Mouse (Mus musculus) urinary bladder, postnatal 14 days (tissue): ENCODE results near the gene M6pr.
"Not testable (repeated sequence)": the region's sequence is repeated elsewhere in the genome, so short reads cannot be mapped to it uniquely, and the experiment has no call there.

Experiments used
- DNase-seq: peaks from one replicate; pipeline ENCODE4 v3.0.0; 2021; ENCODE audit warnings: low spot score

M6pr gene

DNA sequence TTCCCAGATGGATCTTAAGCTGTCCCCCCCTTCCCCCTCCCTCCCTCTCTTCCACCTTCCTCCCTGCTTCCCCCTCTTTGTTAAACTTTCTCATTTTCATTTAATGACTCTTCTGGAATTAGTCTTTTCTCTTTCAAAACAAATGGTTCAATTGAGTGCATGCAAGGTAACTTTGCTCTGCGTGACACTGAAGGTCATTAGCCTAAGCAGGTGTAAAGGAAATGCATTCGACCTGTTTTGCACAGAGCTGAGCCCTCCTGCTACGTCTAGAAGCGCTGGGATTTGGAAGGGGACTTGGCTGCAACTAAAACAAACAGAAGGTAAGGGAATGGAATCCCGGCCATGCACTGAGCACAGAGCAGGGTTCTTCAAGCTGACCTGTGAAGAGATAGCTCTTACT lies 33.6 kb downstream of the M6pr start:
- no peak for DNase-seq

- no peak for DNase-seq
Observed at GRCm38 (mm10) chr6:122343719-122344118, 35.2 kb downstream of the M6pr start.

- peak; percentile 20 for DNase-seq
Observed at GRCm38 (mm10) chr6:122344386-122345116, 36.0 kb downstream of the M6pr start.

- DNase-seq = no peak
Observed at GRCm38 (mm10) chr6:122345731-122346130, 37.2 kb downstream of the M6pr start.

DNA sequence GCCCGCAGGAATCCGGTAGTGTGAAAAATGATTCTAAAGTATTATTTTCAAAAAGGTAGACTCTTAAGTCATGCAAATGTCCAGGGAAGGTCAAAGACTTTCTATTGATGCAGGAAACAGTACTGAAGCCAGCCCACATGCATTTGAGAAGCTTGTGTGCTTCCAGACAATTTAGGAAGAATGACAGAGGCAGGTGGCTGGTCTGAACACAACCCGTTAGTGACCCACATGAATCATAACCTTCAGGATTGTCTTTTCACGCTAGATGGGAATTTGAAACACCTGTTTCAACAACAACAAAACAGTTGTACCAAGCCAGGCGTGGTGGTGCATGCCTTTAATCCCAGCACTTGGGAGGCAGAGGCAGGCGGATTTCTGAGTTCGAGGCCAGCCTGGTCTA lies 37.9 kb downstream of the M6pr start:
- DNase-seq = no peak

- not testable (repeated sequence) for DNase-seq
Observed at GRCm38 (mm10) chr6:122347326-122347725, 38.8 kb downstream of the M6pr start.

DNA sequence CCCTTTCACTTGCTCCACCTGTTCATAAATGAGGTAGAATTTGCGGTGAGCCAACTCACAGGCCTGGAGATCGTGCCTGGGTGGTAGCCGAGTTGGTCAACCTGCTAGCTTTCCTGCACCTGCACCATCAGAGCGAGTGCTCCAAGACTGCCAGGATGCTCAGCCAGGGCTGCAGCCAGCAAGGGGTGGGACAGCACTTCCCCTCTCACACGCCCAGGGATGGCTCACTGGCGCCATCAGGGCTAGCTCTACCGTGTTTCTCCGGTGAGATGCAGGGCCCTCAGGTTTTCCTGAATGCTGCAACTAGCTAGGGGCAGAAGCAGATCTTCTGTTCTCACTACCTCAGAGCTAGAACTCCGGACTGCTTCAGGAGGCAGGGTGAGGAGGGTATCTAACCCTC lies 47.4 kb downstream of the M6pr start:
- DNase-seq = no peak

DNA sequence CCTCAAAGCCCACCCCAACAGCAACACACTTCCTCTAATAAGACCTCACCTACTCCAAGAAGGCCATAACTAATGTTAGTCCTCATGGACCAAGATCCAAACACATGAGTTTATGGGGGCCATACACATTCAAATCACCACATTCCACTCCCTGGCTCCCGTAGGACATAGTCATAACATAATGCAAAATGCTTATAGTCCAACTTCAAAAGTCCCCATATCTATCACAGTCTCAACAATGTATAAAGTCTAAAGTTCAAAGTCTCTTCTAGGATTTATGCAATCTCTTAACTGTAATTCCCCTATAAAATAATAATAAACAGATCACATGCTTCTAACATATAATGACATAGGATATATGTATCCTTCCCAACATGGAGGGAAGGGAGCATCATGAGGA lies 48.6 kb downstream of the M6pr start:
- DNase-seq = no peak

DNA sequence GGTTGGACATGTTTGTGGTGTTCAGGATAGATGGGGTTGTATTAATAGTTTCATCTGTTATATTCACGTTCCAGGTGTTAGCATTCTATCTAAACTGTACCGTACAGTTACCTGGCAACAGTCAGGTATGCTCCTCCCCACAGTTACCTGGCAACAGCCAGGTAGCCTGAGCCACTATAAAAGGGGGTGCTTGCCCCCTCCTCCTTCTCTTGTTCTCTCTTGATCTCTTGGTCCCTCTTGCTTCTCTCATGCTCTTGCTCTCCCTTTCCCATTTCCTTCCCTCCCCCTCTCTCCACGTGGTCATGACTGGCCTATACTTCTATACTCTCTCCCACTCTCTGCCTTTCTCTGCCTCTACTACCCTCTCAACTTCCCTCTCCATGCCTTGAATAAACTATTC lies 57.2 kb downstream of the M6pr start:
- no peak for DNase-seq

- DNase-seq = no peak
Observed at GRCm38 (mm10) chr6:122366287-122366686, 57.8 kb downstream of the M6pr start.

DNA sequence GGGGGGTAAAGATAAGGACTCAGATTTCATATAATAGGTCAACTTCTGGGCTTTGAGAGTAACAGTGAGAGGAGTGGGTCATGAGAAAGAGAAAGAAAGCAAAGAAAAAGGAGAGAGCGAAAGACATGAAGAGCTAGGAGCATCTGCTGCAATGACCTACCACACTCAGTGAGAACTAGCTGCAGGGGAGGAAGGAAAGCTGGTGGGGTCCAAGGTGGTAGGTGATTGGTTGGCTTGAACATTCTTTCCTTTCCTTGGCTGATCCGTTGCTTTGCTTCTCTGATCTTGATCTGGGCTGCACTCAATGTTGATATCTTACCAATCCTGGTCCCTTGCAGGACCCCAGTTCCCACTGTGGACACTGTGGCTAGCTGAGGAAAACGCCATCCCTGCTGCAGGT lies 58.5 kb downstream of the M6pr start:
- DNase-seq = no peak
